Mouse (Mus musculus) olfactory bulb, adult 2 months (tissue): ENCODE results near the gene Hist1h2ab. TPM values are rescaled to one million over a fixed set of nuclear protein-coding genes. Genes with fewer than 3 reads are reported as not detected.
"Not testable (repeated sequence)": the region's sequence is repeated elsewhere in the genome, so short reads cannot be mapped to it uniquely, and the experiment has no call there.

ENCODE experiments used
- H3K27ac ChIP-seq: fragments of 200-500 bp; 2 replicates; pipeline ENCODE4 v1.5.1; 2012; ENCODE audit warnings: low read depth, low read length; ENCODE audit not compliant: insufficient read depth
- H3K4me1 ChIP-seq: fragments of 200-500 bp; 2 replicates; pipeline ENCODE4 v1.6.1; 2012; ENCODE audit warnings: low read length; ENCODE audit not compliant: control insufficient read depth, insufficient read depth
- H3K4me3 ChIP-seq: fragments of 200-500 bp; 2 replicates; pipeline ENCODE4 v1.5.1; 2012; ENCODE audit warnings: mild to moderate bottlenecking, low read depth, low read length, moderate library complexity; ENCODE audit not compliant: insufficient read depth
- CTCF ChIP-seq: fragments of 200-500 bp; IDR thresholded peaks from 2 replicates; pipeline ENCODE4 v1.5.1; 2012; ENCODE audit warnings: low read depth, mild to moderate bottlenecking, low read length, moderate library complexity; ENCODE audit not compliant: insufficient read depth
- POLR2A ChIP-seq: fragments of 200-500 bp; IDR thresholded peaks from 2 replicates; pipeline ENCODE4 v1.6.1; 2012; ENCODE audit warnings: mild to moderate bottlenecking, low read depth, low read length, moderate library complexity; ENCODE audit not compliant: insufficient read depth
- WGBS: fragments of 180-500 bp; shearing (Covaris S2); methylation state at CpG from one replicate; pipeline ENCODE4 v1.1.7; 2018; 5-methylcytosine and 5-hydroxymethylcytosine counted together
- polyA plus RNA-seq: library from polyadenylated mRNA; stranded (reverse); fragments of >200 nt; gene quantifications from 2 replicates; pipeline ENCODE4 v1.2.4, GENCODE M21; 2012; ENCODE audit warnings: low replicate concordance; ENCODE audit not compliant: missing spikeins, insufficient read depth, insufficient read length

Gene Hist1h2ab
- polyA plus RNA-seq, 1 experiment, result not detected

DNA sequence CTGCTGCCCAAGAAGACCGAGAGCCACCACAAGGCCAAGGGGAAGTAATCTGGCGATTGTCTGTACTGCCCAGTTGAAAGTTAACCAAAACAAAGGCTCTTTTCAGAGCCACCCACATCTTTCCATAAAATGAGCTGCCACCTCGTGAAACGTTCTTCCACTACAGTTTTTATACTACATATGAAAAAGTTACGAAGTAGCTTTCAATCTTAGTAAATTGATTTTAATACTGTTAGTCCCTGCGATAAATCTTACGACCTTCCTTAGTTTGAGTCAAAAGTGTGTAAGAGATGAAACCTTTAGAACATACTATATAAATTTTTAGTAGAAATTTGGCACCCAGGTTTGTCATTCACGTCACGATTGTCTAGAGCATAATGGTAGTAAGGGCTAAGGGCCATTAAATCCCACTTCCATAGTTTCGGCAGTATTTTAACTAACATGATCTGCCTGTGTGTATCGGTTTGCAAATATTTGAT, 591 bp downstream of the Hist1h2ab start:
- Histone ChIP-seq H3K27ac (peak overlapping the region; percentile 82; the same call in 1 of the 2 replicates), H3K4me1 (peaks cover 7% of the 10 kb centered on the region), H3K4me3 (peak overlapping the region; percentile 73)
- WGBS, result under 1% methylated on average over 11 of the region's 11 CpGs
- TF ChIP-seq POLR2A (no peak), CTCF (no peak)

- peak within 1 kb of the TSS; percentile 94 for H3K27ac ChIP-seq
- H3K4me1 ChIP-seq, result not testable (repeated sequence)
- peak within 1 kb of the TSS; percentile 73 for H3K4me3 ChIP-seq
- 2% methylated on average over 19 of the region's 47 CpGs for WGBS
These were observed 1.3 kb downstream of the Hist1h2ab start, which contains the start of gene Hist1h3b for GRCm38 (mm10) chr13:23752067-23752741. Gene Hist1h3b (plus strand): TSS chr13:23752267.

GRCm38 (mm10) chr13:23752742-23753172, 1.8 kb downstream of the Hist1h2ab start:
- TF ChIP-seq CTCF (no peak), POLR2A (no peak)
- Histone ChIP-seq H3K4me1 (peaks cover 5% of the 10 kb centered on the region; the same call in 1 of the 2 replicates), H3K4me3 (no peak overlapping the region), H3K27ac (no peak overlapping the region)
- 14% methylated on average over 6 of the region's 6 CpGs for WGBS

- Histone ChIP-seq H3K27ac (no peak overlapping the region), H3K4me3 (no peak overlapping the region), H3K4me1 (peaks cover 5% of the 10 kb centered on the region; the same call in 1 of the 2 replicates)
- WGBS, result 56% methylated on average over 4 of the region's 4 CpGs
- no peak for TF ChIP-seq POLR2A
- TF ChIP-seq CTCF, result no peak
These were observed 2.6 kb downstream of the Hist1h2ab start for GRCm38 (mm10) chr13:23753314-23754078.

GRCm38 (mm10) chr13:23755000-23755399, 4.1 kb downstream of the Hist1h2ab start:
- no peak overlapping the region for H3K27ac ChIP-seq
- H3K4me3 ChIP-seq, result no peak overlapping the region
- H3K4me1 ChIP-seq, result peaks cover 5% of the 10 kb centered on the region; the same call in 1 of the 2 replicates
- TF ChIP-seq POLR2A, result no peak

GRCm38 (mm10) chr13:23756790-23757189, 5.9 kb downstream of the Hist1h2ab start, which contains the start of gene Hist1h4b:
Gene Hist1h4b (plus strand): TSS chr13:23757013.
- WGBS, result under 1% methylated on average over 19 of the region's 22 CpGs
- peak; percentile 63 for TF ChIP-seq POLR2A
- TF ChIP-seq CTCF, result no peak
- Histone ChIP-seq H3K4me1 (peaks cover 5% of the 10 kb centered on the region; the same call in 1 of the 2 replicates), H3K4me3 (peak within 1 kb of the TSS; percentile 48), H3K27ac (peak within 1 kb of the TSS; percentile 86)

DNA sequence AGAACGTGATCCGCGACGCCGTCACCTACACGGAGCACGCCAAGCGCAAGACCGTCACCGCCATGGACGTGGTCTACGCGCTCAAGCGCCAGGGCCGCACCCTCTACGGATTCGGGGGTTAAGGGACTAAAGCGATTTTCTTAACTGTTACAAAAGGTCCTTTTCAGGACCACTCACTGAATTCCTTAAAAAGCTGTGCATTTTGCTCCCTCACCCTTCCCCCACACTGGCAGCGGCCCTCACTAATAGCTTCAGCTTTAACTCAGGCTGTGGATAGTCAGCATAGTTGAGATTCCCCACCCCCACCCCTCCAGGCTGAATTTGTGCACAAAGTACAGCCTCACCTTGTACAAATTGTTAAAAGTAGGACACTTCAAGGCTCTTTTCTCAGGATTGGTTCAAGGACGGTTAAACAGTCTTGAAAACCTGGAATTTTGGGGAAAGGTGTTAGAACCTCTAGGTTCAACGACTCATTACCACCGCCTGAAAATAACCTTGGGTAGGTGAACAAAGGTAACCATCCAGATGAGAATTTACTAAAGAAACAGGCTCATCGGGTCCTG, 6.4 kb downstream of the Hist1h2ab start:
- 3% methylated on average over 18 of the region's 23 CpGs for WGBS
- peak overlapping the region; percentile 48 for H3K4me3 ChIP-seq
- peak overlapping the region; percentile 86 for H3K27ac ChIP-seq
- peaks cover 2% of the 10 kb centered on the region; the same call in 1 of the 2 replicates for H3K4me1 ChIP-seq
- TF ChIP-seq CTCF, result no peak
- no peak for TF ChIP-seq POLR2A

DNA sequence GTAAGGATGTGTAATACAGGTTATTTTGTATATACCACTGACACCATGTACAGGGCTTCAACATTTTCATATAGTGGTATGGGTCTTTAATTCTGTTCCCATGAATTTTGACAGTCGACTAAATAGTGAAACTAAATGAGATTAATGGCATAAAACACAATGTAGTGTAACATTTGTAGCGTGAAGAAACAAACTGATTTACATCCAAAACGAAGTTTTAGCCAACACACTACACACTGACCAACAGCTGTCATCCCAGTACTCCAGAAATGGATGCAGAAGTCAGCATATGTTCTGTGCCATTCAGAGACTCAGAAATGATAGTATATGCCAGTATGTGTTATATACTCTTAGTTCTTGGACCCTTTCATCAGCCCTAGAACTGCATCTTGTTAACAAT, 7.0 kb downstream of the Hist1h2ab start:
- H3K4me3 ChIP-seq, result no peak overlapping the region
- WGBS, result 43% methylated on average over 3 of the region's 3 CpGs
- no peaks in the 10 kb centered on the region; the same call in 1 of the 2 replicates for H3K4me1 ChIP-seq
- TF ChIP-seq CTCF, result no peak
- TF ChIP-seq POLR2A, result no peak
- no peak overlapping the region for H3K27ac ChIP-seq

GRCm38 (mm10) chr13:23759251-23759771, 8.4 kb downstream of the Hist1h2ab start:
- Histone ChIP-seq H3K4me1 (peaks cover 3% of the 10 kb centered on the region; the same call in 1 of the 2 replicates), H3K4me3 (no peak overlapping the region), H3K27ac (no peak overlapping the region)
- WGBS, result 77% methylated on average over 3 of the region's 3 CpGs
- TF ChIP-seq CTCF (no peak), POLR2A (no peak)
